Mouse (Mus musculus): Measurements from ENCODE around the gene Stard3. TPM values are rescaled to one million over a fixed set of nuclear protein-coding genes. Genes with fewer than 3 reads are reported as not detected.

Stard3 gene
- 68.3 and 98.9 TPM in 2 replicates for polyA plus RNA-seq (2012; rRNA removed)

DNA sequence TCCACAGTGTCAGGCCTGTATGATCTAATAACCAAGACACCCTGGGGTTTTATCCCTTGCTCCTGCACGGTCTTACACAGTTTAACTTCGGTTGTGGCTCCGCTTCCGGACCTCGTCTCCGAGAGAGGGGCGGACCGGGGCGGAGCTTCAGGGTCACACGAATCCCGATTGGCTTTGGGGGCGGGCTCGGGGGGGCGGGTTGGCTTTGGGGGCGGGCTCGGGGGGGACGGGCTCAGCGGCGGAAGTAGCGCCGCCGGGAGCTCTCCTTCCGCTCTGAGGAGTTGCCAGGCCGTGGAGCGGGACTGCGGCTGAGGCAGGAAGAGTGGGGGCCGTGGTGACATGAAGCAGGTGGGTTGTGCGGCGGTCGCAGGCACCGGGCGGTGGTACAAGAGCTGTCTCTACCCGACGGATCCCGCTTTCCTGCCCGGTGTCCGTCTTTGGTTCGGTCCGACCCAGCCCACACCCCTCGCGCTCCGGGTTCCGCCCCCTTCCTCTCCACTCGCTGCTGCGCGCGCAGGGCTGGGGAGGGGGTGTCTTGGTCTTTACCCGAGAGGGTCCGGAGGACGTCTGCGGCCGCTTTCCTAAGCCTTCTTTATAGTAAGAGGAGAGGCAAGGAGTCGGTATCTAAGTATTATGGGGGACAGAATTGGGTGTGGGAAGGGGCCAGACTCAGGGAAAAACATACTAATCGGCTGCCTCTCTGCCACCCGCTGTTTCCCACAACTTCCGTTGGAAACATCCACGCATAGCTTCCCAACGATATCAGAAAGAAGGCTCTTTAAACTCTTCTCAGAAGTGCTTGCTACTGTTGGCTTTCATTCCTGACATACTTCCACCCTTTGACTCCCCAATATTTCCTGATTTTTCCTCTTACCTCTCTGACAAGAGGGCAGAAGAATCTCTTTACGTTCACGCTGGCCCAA is at the start of gene Stard3:
Gene Stard3 (plus strand): TSS at position 208 of the 923 bp plus-strand sequence.
- under 1% methylated on average over 60 of the region's 60 CpGs for WGBS

DNA sequence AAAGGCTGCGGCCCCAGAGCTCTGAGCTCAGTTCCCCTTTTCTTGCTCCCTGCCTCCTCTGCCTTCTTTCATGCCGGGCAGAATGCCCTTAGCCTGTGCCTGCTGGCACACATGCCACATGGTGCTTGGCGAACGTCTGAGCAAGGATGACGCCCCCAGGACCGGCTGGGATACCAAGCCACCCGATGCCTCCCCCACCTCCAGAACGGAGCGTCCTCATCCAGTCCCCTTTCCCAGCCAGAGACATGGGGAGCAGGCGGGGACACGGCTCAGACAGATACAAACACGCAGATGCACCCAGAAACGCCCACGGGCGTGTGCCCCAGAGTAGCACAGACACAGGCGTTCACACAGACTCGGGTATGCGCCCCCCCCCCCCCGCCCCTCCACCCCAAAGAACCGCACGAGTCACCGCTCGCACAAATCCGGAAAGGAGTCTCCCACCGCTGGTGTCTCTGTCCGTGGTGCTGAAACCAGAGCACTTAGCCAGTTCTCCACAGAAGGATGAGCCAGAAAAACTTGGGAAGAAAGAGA is 44.3 kb upstream of the Stard3 start:
- 3% methylated on average over 26 of the region's 26 CpGs for WGBS
- no peak for DNase-seq (ENCODE audit: low read depth, low spot score)

More for the DNA sequence above, at the start of gene Stard3:
- DNase-seq (ENCODE audit: low read depth, low spot score) = no peak

DNA sequence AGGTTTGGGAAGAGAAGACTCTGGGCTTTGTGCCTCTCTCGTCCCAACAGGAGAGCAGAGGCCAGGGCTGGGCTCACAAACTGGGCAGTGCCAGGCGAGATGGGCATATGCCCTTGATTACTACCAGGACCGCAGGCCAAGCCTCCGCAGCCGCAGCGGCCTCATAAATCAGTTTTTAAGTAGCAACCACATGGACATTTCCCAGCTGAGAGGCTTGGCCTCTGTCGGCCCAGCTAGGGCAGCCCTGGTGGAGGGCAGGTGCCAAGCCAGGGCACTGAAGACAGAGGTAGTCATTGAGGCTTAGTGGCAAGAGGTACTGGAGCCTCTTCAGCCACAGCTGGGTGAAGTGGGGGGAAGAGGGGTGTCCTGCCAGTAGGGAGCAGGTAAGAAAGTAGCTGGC is 40.7 kb upstream of the Stard3 start:
- no peak for DNase-seq (ENCODE audit: low read depth, low spot score)
- 2% methylated on average over 7 of the region's 7 CpGs for WGBS

DNA sequence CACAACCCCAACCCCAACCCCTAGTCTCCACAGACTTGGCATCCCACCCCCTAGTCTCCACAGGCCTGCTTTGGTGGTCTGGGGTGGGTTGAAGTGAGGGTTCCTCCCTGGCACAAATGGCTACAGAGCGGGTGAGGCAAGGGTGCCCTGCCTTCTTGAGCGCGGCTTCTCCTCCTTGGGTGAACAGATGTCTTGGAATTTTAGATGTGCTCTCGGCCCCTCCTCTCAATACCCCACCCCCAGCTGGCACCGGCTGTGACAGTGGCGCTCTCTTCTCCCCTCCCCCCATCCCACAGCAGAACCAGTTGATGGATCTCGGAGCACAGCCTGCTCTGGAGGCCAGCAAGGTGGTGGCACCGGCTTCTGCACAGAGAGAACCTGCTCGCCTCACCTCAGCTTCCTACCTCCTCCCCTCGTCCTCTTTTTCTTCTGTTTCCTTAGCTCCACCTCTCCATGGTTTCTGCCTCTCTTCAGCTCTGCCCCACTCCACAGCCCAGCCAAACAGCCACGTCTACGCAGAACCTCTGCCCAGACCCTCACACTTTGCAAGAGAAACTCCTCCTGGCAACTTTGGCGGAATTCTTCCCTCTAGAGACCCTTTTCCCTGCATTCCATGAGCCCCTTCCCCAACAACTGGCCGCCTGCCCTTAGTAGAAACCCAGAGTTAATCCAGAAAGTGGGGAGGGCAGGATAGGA is 39.6 kb upstream of the Stard3 start:
- no peak for DNase-seq (ENCODE audit: low read depth, low spot score)
- 3% methylated on average over 14 of the region's 14 CpGs for WGBS

DNA sequence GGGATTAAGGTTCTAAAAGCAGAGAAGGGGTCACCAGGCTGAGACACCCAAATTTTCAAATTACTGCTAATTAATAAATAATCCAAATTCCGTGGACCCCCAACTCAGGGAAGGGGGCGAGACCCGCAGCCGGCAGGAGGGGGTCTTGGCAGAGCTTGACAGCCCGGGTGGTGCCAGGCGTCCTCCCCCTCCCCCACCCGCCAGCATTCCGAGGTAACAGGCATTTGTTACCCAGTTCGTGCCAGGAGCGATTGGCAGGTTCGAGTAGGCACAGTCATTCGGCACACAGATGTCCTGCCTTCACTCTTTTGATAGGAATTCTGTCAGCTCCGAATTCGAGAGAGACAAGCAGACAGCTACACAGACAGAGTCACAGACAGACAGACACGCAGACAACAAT is 39.0 kb upstream of the Stard3 start:
- 7% methylated on average over 15 of the region's 15 CpGs for WGBS
- DNase-seq (ENCODE audit: low read depth, low spot score) = no peak

DNA sequence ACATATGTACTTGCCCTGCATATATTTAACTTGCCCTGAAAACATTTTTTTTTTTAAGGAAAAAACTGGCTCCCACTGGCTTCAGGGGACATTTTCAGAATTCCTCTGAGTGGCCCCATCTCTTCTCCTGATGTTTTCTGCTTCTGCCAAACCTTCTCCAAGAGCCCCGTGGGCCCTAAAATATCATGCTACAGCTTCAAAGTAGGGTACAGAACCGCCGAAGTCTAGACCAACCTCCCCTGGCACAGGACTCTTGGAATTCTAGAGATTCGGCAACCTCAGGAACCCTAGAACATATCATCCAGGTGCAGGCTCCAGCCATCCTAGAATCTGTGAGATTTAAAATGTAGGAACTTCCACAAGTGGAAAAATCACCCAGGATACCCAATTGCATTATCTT is 38.6 kb upstream of the Stard3 start:
- WGBS = 22% methylated on average over 4 of the region's 4 CpGs
- no peak for DNase-seq (ENCODE audit: low read depth, low spot score)

DNA sequence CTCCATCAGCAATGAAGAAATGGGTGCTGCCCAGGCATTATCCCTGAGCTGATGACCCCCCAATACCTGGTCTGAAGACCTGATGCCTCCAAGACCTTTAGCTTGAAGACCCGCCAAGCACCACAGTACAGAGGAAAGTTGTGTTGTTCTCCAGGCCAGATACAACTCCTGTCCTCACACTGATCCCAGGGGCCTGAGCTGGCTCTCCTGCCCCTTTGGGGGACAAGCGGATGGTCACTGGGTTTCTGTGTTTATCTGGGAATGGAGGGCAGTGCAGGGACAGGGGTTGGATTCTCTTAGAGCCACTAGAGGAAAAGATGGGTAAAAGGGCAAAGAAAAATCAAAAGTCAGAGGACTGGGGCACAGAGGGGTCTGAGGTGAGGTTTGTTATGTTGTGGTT is 38.2 kb upstream of the Stard3 start:
- 5% methylated on average over 2 of the region's 2 CpGs for WGBS
- DNase-seq (ENCODE audit: low read depth, low spot score) = no peak

DNA sequence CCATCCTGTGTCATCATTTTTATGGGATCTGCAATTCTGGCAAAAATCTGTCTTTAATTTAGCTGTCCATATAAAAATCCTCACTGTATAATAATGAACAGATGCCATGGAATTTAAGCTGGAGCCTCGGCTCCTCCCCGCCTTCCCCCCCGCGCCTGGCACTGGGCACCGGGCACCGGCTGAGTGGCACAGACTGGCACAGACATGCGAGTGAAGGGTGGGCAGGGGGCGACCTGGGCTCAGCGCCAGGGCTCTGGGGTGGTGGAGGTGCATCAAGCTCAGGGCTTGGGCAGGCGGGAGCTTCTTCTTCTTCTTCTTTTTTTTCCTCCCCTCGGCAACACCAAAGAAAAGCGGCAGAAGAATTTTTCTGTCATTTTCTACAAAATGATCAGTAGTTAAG is 37.8 kb upstream of the Stard3 start:
- WGBS = 17% methylated on average over 12 of the region's 12 CpGs
- no peak for DNase-seq (ENCODE audit: low read depth, low spot score)

DNA sequence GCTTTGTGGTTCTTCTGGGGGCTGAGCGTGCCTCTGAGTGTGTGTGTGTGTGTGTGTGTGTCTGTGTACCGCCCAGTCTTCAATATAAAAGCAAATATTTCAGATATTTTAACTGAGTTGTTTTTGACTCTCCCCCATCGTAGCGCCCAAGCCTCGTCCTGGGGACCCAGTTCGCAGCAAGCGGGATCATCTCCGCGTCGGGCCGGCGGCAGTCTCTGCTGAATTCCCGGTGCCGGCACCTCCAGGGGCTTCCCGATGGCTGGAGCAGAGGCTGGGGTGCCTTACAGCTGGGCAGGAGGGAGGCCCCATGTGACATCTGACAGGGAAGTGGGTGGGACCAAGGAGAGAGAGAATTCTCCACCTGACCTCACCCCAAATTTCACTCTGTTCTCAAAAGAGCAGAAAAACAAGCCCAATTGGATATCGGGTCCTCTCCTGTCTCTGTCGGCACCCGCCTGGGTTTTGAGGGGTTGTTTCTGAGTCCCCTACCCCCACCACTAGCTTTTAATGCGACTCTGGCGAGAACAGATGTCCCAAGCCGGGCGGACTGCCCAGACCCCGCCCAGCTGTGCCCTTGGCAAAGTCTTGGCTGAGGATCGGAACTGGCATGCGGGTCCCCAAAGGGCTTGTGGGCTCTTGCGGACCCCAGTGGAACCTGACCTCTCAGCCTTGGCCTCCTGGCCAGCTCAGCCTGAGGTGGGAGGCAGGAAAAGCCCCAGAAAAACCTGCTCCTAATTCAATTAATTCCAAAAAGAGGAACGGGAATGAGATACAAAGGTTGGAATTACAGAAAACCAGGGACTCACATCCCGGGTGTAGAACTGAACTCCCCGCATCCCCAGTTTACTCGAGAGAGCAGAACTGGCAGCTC is 37.1 kb upstream of the Stard3 start:
- 3% methylated on average over 30 of the region's 30 CpGs for WGBS
- no peak for DNase-seq (ENCODE audit: low read depth, low spot score)

DNA sequence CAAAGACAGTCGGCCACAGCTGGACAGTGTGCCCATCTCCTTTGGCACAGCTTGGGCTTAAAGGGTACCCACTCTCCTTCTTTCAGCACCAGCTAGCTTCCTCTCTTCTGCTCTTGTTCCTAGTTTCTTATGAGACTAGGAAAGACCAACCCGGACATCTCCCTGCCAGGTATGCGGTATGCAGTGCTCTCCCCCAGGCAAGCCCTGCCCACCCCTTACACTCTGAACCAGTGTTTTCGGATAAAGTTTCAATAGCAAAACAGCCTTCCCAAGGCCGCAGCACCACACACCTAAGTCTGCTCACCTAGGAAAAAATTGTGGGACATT is 36.5 kb upstream of the Stard3 start:
- no peak for DNase-seq (ENCODE audit: low read depth, low spot score)
- 9% methylated on average over 5 of the region's 5 CpGs for WGBS

DNA sequence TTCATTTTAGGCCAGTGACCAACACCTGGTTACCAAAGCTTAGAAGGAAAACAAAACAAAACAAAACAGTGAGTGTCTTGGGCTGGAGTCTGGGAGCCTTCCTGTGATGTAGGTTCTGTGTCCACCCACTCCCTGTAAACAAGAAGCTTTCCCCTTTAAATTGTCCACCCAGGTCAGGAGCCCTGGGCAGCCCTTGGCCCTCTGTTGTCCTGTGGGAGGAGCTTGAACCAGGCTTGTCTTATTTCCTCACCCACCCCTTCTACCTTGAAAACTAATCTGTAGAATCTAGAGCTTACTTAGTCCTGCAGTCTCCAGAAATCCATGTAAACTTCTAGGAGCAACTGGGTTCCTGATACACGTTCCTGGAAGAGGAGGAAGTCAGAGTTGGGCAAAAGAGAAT is 36.0 kb upstream of the Stard3 start:
- no peak for DNase-seq (ENCODE audit: low read depth, low spot score)
- WGBS = 3% methylated on average over 1 of the region's 1 CpGs

DNA sequence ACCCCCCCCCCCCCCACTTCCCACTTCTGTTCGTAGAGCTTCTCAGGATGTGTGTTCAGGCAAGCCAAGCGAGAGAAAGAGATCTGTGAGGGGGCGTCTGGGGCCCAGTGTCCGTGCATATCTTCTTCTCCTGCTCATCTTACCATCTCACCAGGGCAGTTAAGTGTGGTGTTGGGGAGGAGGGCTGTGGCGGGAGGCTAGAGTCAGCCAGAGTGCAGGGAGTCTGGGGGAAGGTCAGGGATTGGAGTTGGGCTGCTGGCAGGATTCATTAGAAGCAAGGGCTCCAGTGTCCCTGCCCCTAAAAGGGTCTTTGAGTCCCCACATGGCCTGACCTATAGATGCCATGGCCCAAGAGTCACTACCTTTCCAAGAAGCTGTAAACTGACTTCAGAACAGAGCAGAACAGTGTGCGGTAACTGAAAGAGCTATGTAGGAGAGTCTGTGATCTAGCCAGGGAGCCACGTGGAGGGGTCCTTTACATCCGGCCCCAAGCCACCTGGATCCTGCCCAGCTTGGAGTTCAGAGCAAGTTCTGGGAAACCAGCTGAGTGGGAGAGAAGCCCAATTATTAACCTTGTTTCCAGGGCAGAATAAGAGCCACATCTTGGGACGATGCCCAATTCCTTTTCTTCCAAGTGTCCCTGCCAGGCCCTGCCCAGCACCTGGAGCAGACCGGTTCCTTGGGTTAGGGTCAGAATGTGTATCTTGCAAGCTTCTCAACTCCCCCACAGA is 34.9 kb upstream of the Stard3 start:
- 7% methylated on average over 10 of the region's 10 CpGs for WGBS
- no peak for DNase-seq (ENCODE audit: low read depth, low spot score)

DNA sequence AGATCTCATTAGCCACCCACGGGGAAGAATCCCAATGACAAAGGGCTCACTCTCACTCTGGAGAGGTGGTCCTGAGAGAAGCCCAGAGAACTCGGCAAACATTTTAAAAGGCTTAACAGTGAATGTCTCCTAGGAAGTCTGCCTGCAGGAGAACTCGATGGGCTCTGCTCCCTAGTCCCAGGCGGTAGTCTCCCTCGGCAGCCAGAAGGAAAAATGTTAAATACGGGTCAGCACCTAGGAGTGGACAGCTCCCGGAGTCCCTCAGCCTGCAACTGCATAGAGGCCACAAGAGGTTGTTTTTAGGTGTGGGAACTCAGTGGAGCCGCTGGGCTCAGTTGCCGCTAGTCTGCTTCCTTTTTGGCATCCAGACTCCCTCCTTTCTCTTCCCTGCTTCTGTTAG is 34.2 kb upstream of the Stard3 start:
- no peak for DNase-seq (ENCODE audit: low read depth, low spot score)
- 2% methylated on average over 9 of the region's 9 CpGs for WGBS

DNA sequence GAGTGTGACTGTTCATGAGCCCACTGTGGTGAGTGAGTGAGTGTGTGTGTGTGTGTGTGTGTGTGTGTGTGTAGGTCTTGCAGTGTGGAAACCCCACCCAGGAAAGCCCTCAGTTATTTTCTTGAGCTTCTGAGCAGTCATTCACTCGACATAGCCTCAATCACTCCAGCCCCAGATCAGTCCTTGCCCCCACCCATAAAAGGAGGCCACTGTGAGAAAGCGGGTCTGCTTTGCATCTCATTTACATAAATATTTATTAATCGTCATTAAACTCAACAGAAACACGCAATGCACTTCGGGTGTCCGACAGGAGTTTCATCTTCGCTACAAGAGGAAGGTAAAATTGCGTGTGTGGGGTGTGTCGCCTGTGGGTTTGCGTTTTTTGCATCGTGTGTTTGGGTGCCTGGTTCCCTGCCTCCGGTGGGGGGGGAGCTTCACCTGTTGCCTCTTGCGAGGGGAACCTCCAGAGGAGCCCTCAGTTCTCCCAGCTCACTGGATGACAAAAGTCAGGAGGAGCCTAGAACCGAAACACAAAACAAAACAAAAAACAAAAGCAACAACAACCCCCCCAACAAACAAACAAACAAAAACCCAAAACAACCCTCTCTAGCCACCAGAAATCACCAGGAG is 32.9 kb upstream of the Stard3 start:
- DNase-seq (ENCODE audit: low read depth, low spot score) = no peak
- 6% methylated on average over 14 of the region's 14 CpGs for WGBS

DNA sequence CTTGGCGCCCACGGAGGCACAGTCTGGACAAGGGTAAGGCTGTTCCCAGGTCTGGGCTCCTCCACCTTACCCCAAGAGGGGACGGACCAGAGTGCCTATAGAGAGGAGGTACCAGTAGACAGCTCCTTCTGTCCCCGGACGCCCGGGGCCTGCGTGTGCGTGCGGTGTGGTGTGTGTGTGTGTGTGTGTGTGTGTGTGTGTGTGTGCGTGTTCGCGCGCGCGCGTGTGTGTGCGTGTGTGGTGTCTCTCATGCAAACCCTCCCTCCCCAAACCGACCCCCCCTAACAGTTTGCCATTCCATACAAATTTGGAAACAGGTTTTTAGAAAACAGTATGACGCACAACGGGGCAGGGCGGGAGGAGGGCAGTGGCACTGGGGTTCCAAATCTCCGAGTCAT is 32.3 kb upstream of the Stard3 start:
- DNase-seq (ENCODE audit: low read depth, low spot score) = no peak
- WGBS = 9% methylated on average over 22 of the region's 22 CpGs

DNA sequence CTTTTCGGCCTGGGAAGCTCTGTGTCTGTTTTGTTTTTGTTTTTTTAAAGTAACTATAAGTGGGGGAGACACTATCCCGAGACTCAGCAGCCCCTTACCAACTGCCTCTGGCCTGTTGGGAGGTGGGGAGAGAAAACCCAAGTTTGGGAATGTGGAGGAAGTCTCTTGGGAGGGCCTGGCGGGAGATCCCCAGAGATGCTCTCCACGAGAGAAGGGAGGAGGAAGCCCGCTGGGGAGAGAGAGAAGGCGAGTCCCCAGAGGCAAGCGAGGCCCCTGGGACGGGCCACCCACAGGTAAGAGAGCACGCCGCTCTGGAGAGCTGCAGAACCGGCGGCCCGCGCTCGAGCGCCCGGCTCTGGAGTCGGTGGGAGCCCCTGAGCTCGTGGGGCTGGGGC is 31.4 kb upstream of the Stard3 start:
- WGBS = 2% methylated on average over 19 of the region's 19 CpGs
- DNase-seq (ENCODE audit: low read depth, low spot score) = no peak

DNA sequence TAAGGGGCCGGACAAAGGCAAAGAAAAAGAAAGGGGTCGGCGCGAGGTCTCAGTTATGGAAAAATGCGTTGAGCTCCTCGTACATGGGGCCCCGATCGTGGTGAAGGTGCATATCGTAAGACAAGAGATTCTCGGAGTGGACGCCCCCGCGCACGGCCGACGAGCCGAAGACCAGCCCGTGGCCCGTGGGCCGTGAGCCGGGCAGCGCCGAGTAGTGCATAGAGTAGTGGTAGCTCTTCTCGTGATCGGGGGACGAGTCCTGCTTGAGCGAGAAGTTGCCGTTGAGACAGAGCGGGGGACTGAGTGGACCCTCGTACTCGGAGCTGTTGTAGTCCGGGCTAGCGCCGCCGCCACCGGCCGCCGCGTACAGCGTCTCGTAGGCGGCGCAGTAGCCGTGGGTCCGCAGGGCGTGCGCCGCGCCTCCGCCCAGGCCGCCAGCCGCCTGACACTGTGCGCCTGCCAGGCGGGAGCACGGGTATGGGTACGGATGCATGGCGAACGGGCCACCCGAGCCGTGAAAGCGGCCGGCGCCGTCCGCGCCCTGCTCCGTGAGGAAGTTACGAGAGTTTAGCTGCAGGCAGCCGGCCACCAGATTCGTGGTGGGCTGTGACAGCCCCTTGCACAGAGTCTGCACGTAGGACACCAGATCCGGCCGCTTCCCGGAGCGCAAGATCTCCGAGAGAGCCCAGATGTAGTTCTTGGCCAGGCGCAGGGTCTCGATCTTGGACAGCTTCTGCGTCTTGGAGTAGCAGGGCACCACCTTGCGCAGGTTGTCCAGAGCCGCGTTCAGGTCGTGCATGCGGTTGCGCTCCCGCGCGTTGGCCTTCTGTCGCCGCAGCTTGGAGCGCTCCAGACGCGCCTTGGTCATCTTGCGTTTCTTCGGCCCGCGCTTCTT is 30.8 kb upstream of the Stard3 start:
- no peak for DNase-seq (ENCODE audit: low read depth, low spot score)
- 1% methylated on average over 97 of the region's 97 CpGs for WGBS

DNA sequence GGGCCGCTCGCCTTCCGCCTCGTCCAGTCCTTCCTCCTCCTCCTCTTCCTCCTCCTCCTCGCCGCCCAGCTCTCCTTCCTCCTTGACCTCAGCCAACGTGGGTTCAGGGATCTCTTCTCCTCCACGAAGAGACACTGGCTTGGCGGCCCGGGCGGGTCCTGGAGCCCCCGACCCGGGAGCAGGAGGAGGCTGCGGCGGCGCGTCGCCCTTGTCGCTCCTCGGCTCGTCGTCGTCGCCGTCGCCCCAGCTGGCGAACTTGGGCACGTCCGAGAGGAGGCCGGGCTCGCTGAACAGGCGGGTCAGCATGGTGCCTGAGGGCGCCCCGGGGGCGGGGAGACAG is 30.2 kb upstream of the Stard3 start:
- under 1% methylated on average over 35 of the region's 35 CpGs for WGBS
- no peak for DNase-seq (ENCODE audit: low read depth, low spot score)
